Mouse (Mus musculus): Measurements from ENCODE around the gene Bach2. TPM values are rescaled to one million over a fixed set of nuclear protein-coding genes. Genes with fewer than 3 reads are reported as not detected.

Gene Bach2
- total RNA-seq, 2 experiments from 2014 or later: 15.1 to 16.1 TPM

DNA sequence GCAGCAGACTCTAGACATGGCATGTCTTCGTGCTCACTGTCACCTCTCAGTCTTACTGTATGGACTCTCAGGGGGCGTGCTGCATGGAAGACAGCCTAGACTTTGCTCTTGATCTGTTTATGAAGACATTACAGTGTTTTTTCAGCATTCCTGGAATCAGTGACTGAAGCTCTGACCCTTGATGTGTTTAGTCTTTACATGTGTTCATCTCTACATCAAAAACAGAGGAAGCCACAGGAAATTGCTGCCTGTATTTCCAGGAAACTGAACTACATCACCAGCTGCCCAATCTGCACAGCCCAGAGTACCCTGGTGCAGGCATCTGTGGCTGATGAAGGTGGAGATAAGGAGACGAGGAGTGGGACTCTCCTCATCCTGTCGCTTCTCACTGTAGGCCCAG is 52.8 kb downstream of the Bach2 start:
- DNase-seq (ENCODE audit: low spot score in 2 of 2): no peak

GRCm38 (mm10) chr4:32293686-32294265 is 55.2 kb downstream of the Bach2 start:
- DNase-seq (ENCODE audit: low spot score in 2 of 2): no peak

GRCm38 (mm10) chr4:32297071-32297671 is 58.6 kb downstream of the Bach2 start:
- DNase-seq (ENCODE audit: low spot score in 2 of 2): no peak

GRCm38 (mm10) chr4:32299221-32299620 is 60.6 kb downstream of the Bach2 start:
- no peak for DNase-seq (ENCODE audit: low spot score in 2 of 2)

DNA sequence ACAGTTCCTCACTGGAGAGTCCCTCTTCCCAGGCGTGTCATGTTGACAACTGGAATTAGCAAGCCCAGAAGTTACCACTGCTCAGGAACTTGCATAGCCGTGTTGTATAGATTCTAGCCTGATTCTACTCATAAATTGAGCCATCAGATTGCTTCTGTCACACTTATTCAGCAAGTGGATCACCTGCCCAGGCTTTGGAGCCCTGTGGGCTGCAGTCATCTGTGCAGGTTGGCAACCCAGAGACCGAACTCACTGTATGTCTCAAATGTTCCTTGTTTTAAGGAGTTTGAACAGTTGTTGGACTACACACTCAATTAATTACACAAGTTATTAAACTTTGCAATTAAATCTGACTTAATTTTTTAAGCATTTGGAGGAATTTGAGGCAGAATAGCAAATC is 61.4 kb downstream of the Bach2 start:
- DNase-seq (ENCODE audit: low spot score in 2 of 2): no peak

- no peak for DNase-seq (ENCODE audit: low spot score in 2 of 2)
Observed at GRCm38 (mm10) chr4:32302668-32303067, 64.1 kb downstream of the Bach2 start.

- DNase-seq (ENCODE audit: low spot score in 2 of 2): peak in 1 of 2 experiments; percentile 57
Observed at GRCm38 (mm10) chr4:32303076-32303475, 64.5 kb downstream of the Bach2 start.

DNA sequence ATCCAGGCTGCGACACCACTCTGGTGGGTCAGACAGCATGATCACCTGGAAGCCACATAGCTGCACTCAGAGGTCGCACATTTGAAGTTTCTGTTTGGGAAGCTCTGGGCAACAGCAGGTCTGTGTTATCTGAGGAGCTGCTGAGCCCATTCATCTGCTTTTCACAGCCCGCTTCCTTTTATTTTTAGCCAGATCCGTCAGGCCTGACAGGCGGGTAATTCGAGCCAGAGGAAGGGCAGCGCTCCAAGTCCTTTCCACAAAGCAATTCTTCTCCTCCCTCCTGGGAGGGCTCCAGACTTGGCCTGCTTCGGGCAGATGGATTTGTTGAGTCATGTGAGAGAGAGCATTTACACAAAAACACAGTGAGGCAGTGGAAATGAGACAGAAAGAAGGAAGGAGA is 65.1 kb downstream of the Bach2 start:
- DNase-seq (ENCODE audit: low spot score in 2 of 2): peak; percentile 83 to 95

DNA sequence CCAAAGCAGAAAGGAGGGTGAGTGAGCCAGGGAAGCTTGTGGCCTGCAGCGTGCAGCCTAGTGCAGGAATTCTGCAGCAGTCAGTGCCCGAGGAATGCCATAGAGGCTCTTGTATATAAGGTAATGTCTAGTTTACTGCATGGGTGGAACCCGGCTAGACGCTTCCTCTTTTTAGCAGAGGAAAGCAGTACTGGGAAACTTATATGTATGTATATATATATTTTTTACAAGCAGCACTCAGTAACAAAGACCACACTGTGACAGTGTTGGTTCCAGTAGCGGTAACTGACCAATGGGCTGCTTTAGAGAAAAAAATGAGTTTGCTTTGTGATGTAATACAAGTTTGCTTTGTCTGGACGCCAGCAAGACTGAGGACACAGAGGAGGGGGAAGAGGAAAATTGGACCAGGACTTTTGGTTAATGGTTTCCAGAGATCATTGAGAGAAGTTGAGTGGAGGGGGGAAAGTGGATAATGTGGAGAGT is 65.7 kb downstream of the Bach2 start:
- no peak for DNase-seq (ENCODE audit: low spot score in 2 of 2)

DNA sequence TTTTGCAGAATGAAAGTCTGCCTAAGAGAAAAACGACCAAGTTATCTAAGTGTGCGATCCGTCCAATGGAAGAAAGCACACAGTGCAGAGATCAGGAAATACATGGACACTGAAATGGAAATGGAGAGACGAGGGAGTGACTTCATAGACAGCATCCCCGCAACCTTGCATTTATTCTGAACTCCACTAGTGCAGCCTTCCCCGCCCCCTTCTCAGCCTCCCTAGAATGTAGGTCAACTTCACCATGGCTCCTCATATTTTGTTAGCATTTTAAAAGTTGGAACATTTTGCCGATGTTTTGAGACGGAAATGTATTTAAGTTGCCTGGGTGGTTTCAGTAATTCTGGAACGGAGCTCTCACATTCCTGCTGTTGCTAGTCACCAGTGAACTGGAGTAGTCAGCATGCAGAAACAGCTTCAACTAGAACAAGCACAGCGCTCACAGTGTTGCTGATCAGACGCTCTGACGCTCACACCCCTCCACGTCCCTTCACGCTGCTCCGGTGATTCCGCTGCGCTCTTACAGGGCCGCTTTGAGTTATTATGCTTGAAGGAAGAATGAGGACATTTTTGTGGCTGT is 66.5 kb downstream of the Bach2 start:
- DNase-seq (ENCODE audit: low spot score in 2 of 2): peak in 1 of 2 experiments; percentile 28

DNA sequence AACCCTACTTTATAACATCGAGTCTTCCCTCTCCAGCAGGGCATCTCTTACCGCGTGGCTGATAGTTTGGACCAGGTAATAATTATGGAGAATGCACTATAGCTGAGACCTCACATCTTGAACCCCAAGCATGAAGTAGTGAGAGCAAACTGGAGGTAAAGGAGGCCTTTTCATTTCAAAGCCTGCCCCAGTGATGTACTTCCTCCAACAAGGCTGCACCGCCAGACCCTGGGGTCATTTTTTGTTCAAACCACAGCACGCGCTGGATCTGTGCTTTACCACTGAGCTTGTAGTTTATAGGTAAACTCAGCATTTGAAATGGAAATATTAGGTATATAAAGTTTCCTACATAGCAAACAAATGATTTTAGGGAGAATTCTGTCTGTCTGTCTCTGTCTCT is 67.1 kb downstream of the Bach2 start:
- DNase-seq (ENCODE audit: low spot score in 2 of 2): no peak

GRCm38 (mm10) chr4:32306169-32306792 is 67.7 kb downstream of the Bach2 start:
- DNase-seq (ENCODE audit: low spot score in 2 of 2): no peak

- DNase-seq (ENCODE audit: low spot score in 2 of 2): no peak
Observed at GRCm38 (mm10) chr4:32307215-32307614, 68.6 kb downstream of the Bach2 start.

DNA sequence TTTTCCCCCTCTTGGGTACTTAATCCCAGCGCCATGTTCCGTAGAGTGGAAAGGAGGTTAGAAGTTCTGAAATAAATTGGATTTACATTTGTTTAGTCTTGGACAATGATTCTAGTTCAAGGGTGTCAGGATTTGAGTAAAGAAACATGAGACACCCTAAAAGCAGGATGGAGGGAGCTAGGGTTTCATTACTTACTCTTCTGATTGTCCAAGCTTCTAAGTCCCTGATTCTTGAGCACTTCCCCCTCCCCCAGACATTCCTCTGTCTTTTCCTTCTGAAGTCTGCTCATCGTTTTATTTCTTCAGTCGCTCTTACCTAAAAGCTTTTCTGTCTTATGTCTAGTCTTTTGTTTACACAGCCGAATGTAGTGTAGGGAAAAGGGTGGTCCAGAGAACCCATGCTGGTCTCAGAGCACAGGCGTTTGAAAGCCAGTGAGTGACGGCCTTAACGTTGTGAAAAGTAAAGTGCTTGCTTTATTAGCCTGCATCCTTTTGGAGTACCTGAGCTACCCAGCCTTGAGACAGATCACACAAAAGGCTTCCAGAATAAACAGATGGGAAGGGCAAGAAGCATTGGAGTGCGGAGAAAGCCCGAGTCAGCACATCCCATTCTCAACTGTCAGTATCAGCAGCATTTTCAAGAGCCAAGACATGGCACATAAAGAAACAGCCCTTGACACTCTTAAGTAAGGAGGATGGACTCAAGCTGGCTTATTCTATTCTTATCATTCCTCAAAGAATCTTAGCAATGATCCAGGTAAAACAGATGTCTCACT is 73.8 kb downstream of the Bach2 start:
- DNase-seq (ENCODE audit: low spot score in 2 of 2): no peak

DNA sequence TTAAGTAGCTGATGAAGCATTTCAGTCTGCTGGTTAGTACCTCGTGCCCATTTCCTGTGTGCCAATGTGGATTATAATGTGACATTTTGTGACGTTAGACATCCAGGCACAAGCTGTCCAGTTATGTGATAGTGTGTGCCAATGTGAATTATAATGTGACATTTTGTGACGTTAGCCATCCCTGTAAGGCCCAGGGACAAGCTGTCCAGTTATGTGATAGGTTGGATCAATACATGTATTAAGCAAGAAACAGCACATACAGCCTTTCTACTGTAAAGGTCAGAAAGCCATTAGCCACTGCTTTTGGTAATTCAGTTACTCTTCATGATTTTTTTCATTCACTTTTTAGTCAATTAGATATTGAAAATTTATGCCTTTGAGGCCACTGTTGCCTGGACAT is 76.3 kb downstream of the Bach2 start:
- no peak for DNase-seq (ENCODE audit: low spot score in 2 of 2)

DNA sequence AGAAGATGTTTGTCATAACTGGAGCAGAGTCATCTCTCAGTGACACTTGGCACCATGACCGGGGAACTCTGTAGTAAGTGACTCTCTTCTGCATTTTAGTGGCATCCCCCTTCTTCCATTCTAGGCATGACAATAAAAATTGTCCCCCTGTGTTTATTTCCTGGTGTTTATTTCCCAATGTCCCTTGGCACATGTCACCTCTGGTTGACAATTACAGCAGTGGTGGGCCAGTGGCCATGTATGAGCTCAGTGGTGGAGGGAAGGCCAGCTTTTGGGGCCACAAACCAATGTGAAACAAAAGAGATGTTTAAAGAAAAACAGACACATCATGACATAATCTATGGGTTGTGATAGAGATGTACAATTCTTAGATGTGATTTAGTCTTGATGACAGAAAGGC is 80.0 kb downstream of the Bach2 start:
- DNase-seq (ENCODE audit: low spot score in 2 of 2): no peak

GRCm38 (mm10) chr4:32319327-32319726 is 80.7 kb downstream of the Bach2 start:
- DNase-seq (ENCODE audit: low spot score in 2 of 2): no peak

- DNase-seq (ENCODE audit: low spot score in 2 of 2): no peak
Observed at GRCm38 (mm10) chr4:32320039-32320438, 81.4 kb downstream of the Bach2 start.

DNA sequence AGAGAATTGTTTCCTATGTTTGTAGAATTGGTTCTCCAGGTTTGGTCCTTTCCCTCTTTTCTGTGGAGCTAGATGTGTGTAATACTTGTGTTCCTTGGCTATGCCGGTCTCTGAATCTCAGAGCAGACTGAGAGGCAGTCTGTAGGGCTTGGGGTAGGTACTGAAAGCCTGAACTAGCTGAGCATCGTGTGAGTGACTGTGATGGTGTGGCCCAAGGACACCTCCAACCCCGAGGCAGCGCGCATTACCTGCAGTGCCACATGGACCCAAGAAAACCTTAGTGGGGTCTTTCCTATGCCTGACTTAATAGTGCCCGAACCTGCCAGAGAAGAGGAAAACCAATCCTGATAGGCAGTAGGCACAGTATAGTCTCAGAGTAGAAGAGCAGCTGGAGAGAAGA is 85.5 kb downstream of the Bach2 start:
- DNase-seq (ENCODE audit: low spot score in 2 of 2): no peak

GRCm38 (mm10) chr4:32324967-32325366 is 86.4 kb downstream of the Bach2 start:
- no peak for DNase-seq (ENCODE audit: low spot score in 2 of 2)

GRCm38 (mm10) chr4:32325596-32325995 is 87.0 kb downstream of the Bach2 start:
- no peak for DNase-seq (ENCODE audit: low spot score in 2 of 2)

DNA sequence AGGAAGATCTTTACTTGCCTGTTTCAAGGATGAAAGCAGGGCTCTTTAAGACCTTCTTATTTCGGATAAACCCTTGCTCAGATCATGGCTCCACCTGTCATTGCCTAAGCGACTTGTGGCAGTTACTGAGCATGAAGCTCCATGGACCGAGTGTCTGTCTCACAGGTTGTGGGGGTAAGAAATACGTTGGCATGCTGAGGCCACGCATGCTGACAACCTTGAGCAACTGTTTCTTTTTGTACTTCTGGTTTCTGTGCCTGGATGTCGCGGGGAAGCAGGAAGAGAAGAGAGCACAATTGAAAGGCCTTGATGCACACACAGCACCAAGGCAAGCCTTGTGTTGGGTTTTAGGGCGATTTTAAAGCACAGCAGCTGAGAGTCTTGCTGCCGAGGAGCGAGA is 87.7 kb downstream of the Bach2 start:
- DNase-seq (ENCODE audit: low spot score in 2 of 2): no peak

All from gastrocnemius, postnatal 4 days (tissue).